Mouse (Mus musculus): ENCODE data around the gene Topbp1. TPM values are rescaled to one million over a fixed set of nuclear protein-coding genes. Genes with fewer than 3 reads are reported as not detected.
"Not testable (repeated sequence)": the region's sequence is repeated elsewhere in the genome, so short reads cannot be mapped to it uniquely, and the experiment has no call there.

The Topbp1 gene
- polyA plus RNA-seq, 1 experiment from 2014 or later = 13.7 TPM

GRCm38 (mm10) chr9:103332663-103333062, 27.6 kb downstream of the Topbp1 start:
- Histone ChIP-seq H3K4me2 (ENCODE audit: low read depth, low read length) (no peak overlapping the region), H3K4me3 (ENCODE audit: low read depth, low read length) (no peak overlapping the region), H3K27ac (ENCODE audit: low read depth, low read length) (no peak overlapping the region), H3K9me3 (ENCODE audit: control insufficient read depth, low read length) (no peaks in the 10 kb centered on the region), H3K36me3 (ENCODE audit: control insufficient read depth, insufficient read depth, low read length) (peaks cover 22% of the 10 kb centered on the region), H3K9ac (replicated peaks; ENCODE audit: low read depth, low read length) (no peak overlapping the region), H3K27me3 (ENCODE audit: control insufficient read depth, insufficient read depth, low read length) (no peaks in the 10 kb centered on the region), H3K4me1 (ENCODE audit: control insufficient read depth, insufficient read depth, low read length) (no peaks in the 10 kb centered on the region)
- no peak for ATAC-seq (ENCODE audit: low read depth)
- WGBS = 97% methylated on average over 6 of the region's 6 CpGs

GRCm38 (mm10) chr9:103336912-103337311, 31.9 kb downstream of the Topbp1 start:
- Histone ChIP-seq H3K4me1 (ENCODE audit: control insufficient read depth, insufficient read depth, low read length) (no peaks in the 10 kb centered on the region), H3K27ac (ENCODE audit: low read depth, low read length) (no peak overlapping the region), H3K9ac (replicated peaks; ENCODE audit: low read depth, low read length) (no peak overlapping the region), H3K4me3 (ENCODE audit: low read depth, low read length) (no peak overlapping the region), H3K9me3 (ENCODE audit: control insufficient read depth, low read length) (no peaks in the 10 kb centered on the region), H3K36me3 (ENCODE audit: control insufficient read depth, insufficient read depth, low read length) (peaks cover 18% of the 10 kb centered on the region), H3K4me2 (ENCODE audit: low read depth, low read length) (no peak overlapping the region), H3K27me3 (ENCODE audit: control insufficient read depth, insufficient read depth, low read length) (no peaks in the 10 kb centered on the region)
- ATAC-seq (ENCODE audit: low read depth) = no peak

- H3K27me3 ChIP-seq (ENCODE audit: control insufficient read depth, insufficient read depth, low read length) = no peaks in the 10 kb centered on the region
- no peak overlapping the region for H3K4me2 ChIP-seq (ENCODE audit: low read depth, low read length)
- no peaks in the 10 kb centered on the region for H3K4me1 ChIP-seq (ENCODE audit: control insufficient read depth, insufficient read depth, low read length)
- no peak overlapping the region for H3K9ac ChIP-seq (replicated peaks; ENCODE audit: low read depth, low read length)
- H3K4me3 ChIP-seq (ENCODE audit: low read depth, low read length) = no peak overlapping the region
- no peak for ATAC-seq (ENCODE audit: low read depth)
- H3K27ac ChIP-seq (ENCODE audit: low read depth, low read length) = no peak overlapping the region
- WGBS = 90% methylated on average over 4 of the region's 4 CpGs
- peaks cover 12% of the 10 kb centered on the region for H3K36me3 ChIP-seq (ENCODE audit: control insufficient read depth, insufficient read depth, low read length)
- H3K9me3 ChIP-seq (ENCODE audit: control insufficient read depth, low read length) = no peaks in the 10 kb centered on the region
Observed at GRCm38 (mm10) chr9:103347045-103347444, 42.0 kb downstream of the Topbp1 start.

GRCm38 (mm10) chr9:103347996-103348490, 43.0 kb downstream of the Topbp1 start:
- H3K4me2 ChIP-seq (ENCODE audit: low read depth, low read length) = no peak overlapping the region
- no peak for ATAC-seq (ENCODE audit: low read depth)
- H3K9ac ChIP-seq (replicated peaks; ENCODE audit: low read depth, low read length) = no peak overlapping the region
- no peak overlapping the region for H3K4me3 ChIP-seq (ENCODE audit: low read depth, low read length)
- H3K27me3 ChIP-seq (ENCODE audit: control insufficient read depth, insufficient read depth, low read length) = no peaks in the 10 kb centered on the region
- WGBS = 75% methylated on average over 1 of the region's 1 CpGs
- H3K9me3 ChIP-seq (ENCODE audit: control insufficient read depth, low read length) = no peaks in the 10 kb centered on the region
- no peak overlapping the region for H3K27ac ChIP-seq (ENCODE audit: low read depth, low read length)
- peaks cover 5% of the 10 kb centered on the region for H3K36me3 ChIP-seq (ENCODE audit: control insufficient read depth, insufficient read depth, low read length)
- H3K4me1 ChIP-seq (ENCODE audit: control insufficient read depth, insufficient read depth, low read length) = no peaks in the 10 kb centered on the region

- no peaks in the 10 kb centered on the region for H3K4me1 ChIP-seq (ENCODE audit: control insufficient read depth, insufficient read depth, low read length)
- ATAC-seq (ENCODE audit: low read depth) = no peak
- H3K4me3 ChIP-seq (ENCODE audit: low read depth, low read length) = no peak overlapping the region
- no peaks in the 10 kb centered on the region for H3K27me3 ChIP-seq (ENCODE audit: control insufficient read depth, insufficient read depth, low read length)
- H3K27ac ChIP-seq (ENCODE audit: low read depth, low read length) = no peak overlapping the region
- H3K9me3 ChIP-seq (ENCODE audit: control insufficient read depth, low read length) = no peaks in the 10 kb centered on the region
- H3K36me3 ChIP-seq (ENCODE audit: control insufficient read depth, insufficient read depth, low read length) = no peaks in the 10 kb centered on the region; the same call in none of the 2 replicates
- H3K4me2 ChIP-seq (ENCODE audit: low read depth, low read length) = no peak overlapping the region
- no peak overlapping the region for H3K9ac ChIP-seq (replicated peaks; ENCODE audit: low read depth, low read length)
Observed at GRCm38 (mm10) chr9:103348791-103349190, 43.8 kb downstream of the Topbp1 start.

GRCm38 (mm10) chr9:103353500-103354260, 48.7 kb downstream of the Topbp1 start:
- H3K4me1 ChIP-seq (ENCODE audit: control insufficient read depth, insufficient read depth, low read length); H3K27me3 ChIP-seq (ENCODE audit: control insufficient read depth, insufficient read depth, low read length); H3K9me3 ChIP-seq (ENCODE audit: control insufficient read depth, low read length); H3K4me3 ChIP-seq (ENCODE audit: low read depth, low read length); H3K4me2 ChIP-seq (ENCODE audit: low read depth, low read length); H3K36me3 ChIP-seq (ENCODE audit: control insufficient read depth, insufficient read depth, low read length); H3K27ac ChIP-seq (ENCODE audit: low read depth, low read length); H3K9ac ChIP-seq (replicated peaks; ENCODE audit: low read depth, low read length); ATAC-seq (ENCODE audit: low read depth): not testable (repeated sequence)
- WGBS = 88% methylated on average over 5 of the region's 7 CpGs

GRCm38 (mm10) chr9:103357893-103358292, 52.9 kb downstream of the Topbp1 start:
- Histone ChIP-seq H3K27ac (ENCODE audit: low read depth, low read length) (no peak overlapping the region), H3K4me2 (ENCODE audit: low read depth, low read length) (no peak overlapping the region), H3K36me3 (ENCODE audit: control insufficient read depth, insufficient read depth, low read length) (peaks cover 12% of the 10 kb centered on the region; the same call in 1 of the 2 replicates), H3K9me3 (ENCODE audit: control insufficient read depth, low read length) (no peaks in the 10 kb centered on the region), H3K27me3 (ENCODE audit: control insufficient read depth, insufficient read depth, low read length) (no peaks in the 10 kb centered on the region), H3K9ac (replicated peaks; ENCODE audit: low read depth, low read length) (no peak overlapping the region), H3K4me1 (ENCODE audit: control insufficient read depth, insufficient read depth, low read length) (no peaks in the 10 kb centered on the region; the same call in 1 of the 2 replicates), H3K4me3 (ENCODE audit: low read depth, low read length) (no peak overlapping the region)
- ATAC-seq (ENCODE audit: low read depth) = no peak

- H3K4me3 ChIP-seq (ENCODE audit: low read depth, low read length) = no peak overlapping the region
- H3K9me3 ChIP-seq (ENCODE audit: control insufficient read depth, low read length) = no peaks in the 10 kb centered on the region
- H3K36me3 ChIP-seq (ENCODE audit: control insufficient read depth, insufficient read depth, low read length) = peaks cover 12% of the 10 kb centered on the region; the same call in 1 of the 2 replicates
- no peak overlapping the region for H3K4me2 ChIP-seq (ENCODE audit: low read depth, low read length)
- H3K9ac ChIP-seq (replicated peaks; ENCODE audit: low read depth, low read length) = no peak overlapping the region
- ATAC-seq (ENCODE audit: low read depth) = no peak
- peaks cover 6% of the 10 kb centered on the region for H3K4me1 ChIP-seq (ENCODE audit: control insufficient read depth, insufficient read depth, low read length)
- no peak overlapping the region for H3K27ac ChIP-seq (ENCODE audit: low read depth, low read length)
- WGBS = 80% methylated on average over 4 of the region's 4 CpGs
- H3K27me3 ChIP-seq (ENCODE audit: control insufficient read depth, insufficient read depth, low read length) = no peaks in the 10 kb centered on the region
Observed at GRCm38 (mm10) chr9:103358545-103358944, 53.5 kb downstream of the Topbp1 start.

GRCm38 (mm10) chr9:103360642-103361041, 55.6 kb downstream of the Topbp1 start:
- Histone ChIP-seq H3K36me3 (ENCODE audit: control insufficient read depth, insufficient read depth, low read length) (peaks cover 12% of the 10 kb centered on the region; the same call in 1 of the 2 replicates), H3K9ac (replicated peaks; ENCODE audit: low read depth, low read length) (no peak overlapping the region), H3K4me1 (ENCODE audit: control insufficient read depth, insufficient read depth, low read length) (peaks cover 11% of the 10 kb centered on the region), H3K4me3 (ENCODE audit: low read depth, low read length) (no peak overlapping the region), H3K27ac (ENCODE audit: low read depth, low read length) (no peak overlapping the region), H3K4me2 (ENCODE audit: low read depth, low read length) (no peak overlapping the region), H3K27me3 (ENCODE audit: control insufficient read depth, insufficient read depth, low read length) (no peaks in the 10 kb centered on the region), H3K9me3 (ENCODE audit: control insufficient read depth, low read length) (no peaks in the 10 kb centered on the region)
- ATAC-seq (ENCODE audit: low read depth) = no peak
- WGBS = 84% methylated on average over 2 of the region's 2 CpGs

Data from neural tube, embryonic 14.5 days (tissue).